Mouse (Mus musculus): ENCODE data around the gene Usp38.
A peak's percentile ranks its signal among the peaks of the same experiment; 100 is the strongest.
"Not testable (repeated sequence)": the region's sequence is repeated elsewhere in the genome, so short reads cannot be mapped to it uniquely, and the experiment has no call there.

Gene Usp38

DNA sequence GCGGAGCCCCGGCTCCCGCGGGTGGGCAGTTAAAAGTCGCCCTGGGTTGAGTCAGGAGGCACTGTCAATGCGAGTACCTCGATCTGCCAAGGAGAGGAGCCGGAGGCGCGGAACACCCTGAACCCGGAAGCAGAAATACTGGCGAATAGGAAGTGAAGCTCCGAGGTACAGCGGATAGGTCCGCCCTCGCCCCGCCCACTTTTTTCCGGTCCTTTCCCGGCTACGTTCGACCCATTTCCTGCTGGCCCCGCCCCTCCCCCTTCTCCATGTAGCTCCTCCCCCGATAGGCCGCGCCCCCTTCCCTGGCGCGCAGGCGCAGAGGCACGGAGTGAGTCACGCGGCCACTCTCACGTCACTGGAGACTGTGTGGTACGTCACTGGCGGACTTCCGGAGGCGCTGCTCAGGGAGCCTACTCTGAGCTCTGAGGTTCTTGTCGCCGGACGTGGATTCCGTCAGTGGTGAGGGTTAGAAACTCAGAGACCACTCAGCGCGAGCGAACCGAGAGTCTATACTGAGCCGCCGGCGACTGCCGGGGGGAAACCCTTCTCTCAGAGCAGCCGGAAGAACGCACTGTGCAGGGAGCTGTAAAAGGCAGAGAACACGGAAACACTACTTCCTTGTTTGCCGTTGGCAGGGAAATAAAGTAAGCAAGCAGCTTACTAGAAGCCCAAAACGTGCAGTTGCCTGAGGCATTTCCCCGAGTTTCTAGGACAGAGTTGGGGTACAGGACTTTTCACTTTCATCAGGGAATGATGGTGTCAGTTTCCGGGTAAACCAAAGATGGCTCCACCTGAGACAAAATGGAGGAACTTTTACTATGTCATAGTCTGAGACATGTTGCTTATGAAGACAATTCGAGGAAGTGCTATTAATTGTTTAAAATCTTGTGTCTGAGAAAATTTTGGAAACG is at the start of gene Usp38:
Usp38 (minus strand) TSS at position 140 of the 911 bp plus-strand sequence.
- peak; percentile 99 for DNase-seq (ENCODE audit: low spot score)

- DNase-seq (ENCODE audit: low spot score) = no peak
These were observed 47.8 kb upstream of the Usp38 start for GRCm38 (mm10) chr8:81062566-81062965.

- no peak for DNase-seq (ENCODE audit: low spot score)
These were observed 47.2 kb upstream of the Usp38 start for GRCm38 (mm10) chr8:81061950-81062349.

- no peak for DNase-seq (ENCODE audit: low spot score)
These were observed 29.5 kb upstream of the Usp38 start for GRCm38 (mm10) chr8:81044201-81044600.

DNA sequence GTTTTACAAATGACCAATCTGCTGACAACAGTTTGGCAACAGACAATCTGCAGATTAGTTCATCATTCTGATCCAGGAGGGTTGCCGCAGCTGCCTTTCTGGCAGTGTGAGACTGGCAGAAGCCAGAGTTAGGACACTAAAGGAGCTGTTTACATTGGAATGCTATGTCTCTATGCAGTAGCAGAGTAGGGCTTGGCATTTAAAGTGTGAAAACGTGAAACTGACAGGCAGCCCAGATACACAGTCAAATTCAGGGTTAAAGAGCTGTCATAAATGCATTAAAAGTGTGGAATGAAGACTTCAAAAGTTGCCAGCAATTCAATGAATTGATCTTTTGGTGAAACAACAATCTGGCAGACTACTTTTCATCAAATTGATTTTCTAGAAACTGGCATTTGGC is 13.3 kb upstream of the Usp38 start:
- DNase-seq (ENCODE audit: low spot score) = no peak

- DNase-seq (ENCODE audit: low spot score) = not testable (repeated sequence)
These were observed 2.8 kb upstream of the Usp38 start for GRCm38 (mm10) chr8:81017548-81017947.

GRCm38 (mm10) chr8:81013811-81014530 is 757 bp downstream of the Usp38 start:
- peak; percentile 17 for DNase-seq (ENCODE audit: low spot score)

GRCm38 (mm10) chr8:81012699-81013098 is 2.0 kb downstream of the Usp38 start:
- DNase-seq (ENCODE audit: low spot score) = no peak

- no peak for DNase-seq (ENCODE audit: low spot score)
These were observed 2.6 kb downstream of the Usp38 start for GRCm38 (mm10) chr8:81012031-81012560.

GRCm38 (mm10) chr8:81010386-81010785 is 4.3 kb downstream of the Usp38 start:
- DNase-seq (ENCODE audit: low spot score) = no peak

GRCm38 (mm10) chr8:81005114-81005513 is 9.6 kb downstream of the Usp38 start:
- no peak for DNase-seq (ENCODE audit: low spot score)

DNA sequence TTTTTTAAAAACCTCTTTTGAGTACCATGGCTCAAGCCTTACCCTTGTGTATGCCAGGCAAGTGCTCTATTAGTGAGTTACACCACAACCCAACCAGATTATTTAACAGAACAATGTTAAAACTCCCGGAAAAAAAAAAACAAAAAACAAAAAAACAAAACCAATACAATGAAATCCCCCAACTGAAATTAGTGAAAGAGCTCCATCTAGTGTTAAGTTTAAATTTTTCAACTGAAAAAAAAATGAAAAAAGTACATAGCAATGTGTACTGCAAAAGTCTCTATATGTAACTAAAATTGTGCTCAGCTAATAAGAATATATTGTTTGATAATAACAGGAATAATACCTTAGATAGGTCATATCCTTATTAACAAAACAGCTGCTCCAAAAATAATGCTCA is 18.1 kb downstream of the Usp38 start:
- no peak for DNase-seq (ENCODE audit: low spot score)

DNA sequence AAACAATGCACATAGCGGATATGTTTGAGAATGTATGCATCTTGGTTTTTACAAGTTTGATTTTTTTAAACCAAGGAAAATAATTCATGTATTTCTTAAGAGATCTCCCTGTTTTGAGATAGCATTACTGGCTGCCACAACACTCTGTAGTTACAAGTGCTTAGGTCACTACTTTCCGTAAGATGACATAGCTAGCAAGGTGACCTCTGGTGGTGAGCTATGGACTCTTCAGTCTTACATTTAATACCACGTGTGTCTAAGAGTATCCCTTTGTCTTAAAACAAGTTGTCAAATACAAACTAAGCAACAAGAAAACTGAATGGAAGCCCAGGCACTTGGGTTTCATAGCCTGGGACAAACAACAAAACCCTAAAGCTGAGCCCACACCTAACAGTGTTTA is 22.8 kb downstream of the Usp38 start:
- no peak for DNase-seq (ENCODE audit: low spot score)

DNA sequence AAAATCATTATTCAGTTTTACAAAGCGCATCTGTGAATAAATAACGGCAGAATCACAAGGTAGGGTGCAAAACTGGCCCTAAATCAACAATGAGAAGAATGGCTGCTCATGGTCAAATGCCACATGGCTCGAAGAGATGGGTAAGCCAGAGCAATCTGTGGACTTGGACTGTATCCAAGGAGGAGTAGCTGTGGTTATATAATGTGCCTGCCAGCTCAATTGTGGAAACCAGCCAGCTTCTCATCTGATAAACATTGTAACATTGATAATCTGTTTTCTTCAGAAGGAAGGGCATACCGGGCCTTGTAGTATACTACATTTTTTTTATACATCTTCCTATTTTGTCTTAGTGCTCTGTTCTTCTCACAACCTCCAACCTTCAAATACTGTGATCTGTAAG is 31.9 kb downstream of the Usp38 start:
- no peak for DNase-seq (ENCODE audit: low spot score)

DNA sequence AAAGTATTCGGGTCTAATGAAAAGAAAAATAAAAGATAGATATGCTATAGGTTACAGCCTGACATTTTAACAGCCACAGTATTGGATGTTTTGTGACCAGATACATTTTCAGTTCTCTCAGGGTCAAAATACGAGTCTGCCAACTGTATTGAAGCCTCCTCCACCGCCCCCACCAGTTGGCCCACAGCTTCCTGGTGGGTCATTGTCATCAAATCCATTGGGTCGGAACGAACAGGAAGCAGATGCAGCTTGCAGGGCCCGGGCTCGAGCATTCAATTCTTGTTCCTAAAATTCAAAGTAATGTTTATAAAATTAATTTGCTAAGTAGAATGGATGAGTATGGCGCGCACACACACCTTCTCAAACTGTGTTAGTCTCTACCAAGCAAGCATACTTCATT is 33.0 kb downstream of the Usp38 start:
- no peak for DNase-seq (ENCODE audit: low spot score)

GRCm38 (mm10) chr8:80980063-80980462 is 34.7 kb downstream of the Usp38 start:
- no peak for DNase-seq (ENCODE audit: low spot score)

- DNase-seq (ENCODE audit: low spot score) = no peak
These were observed 37.5 kb downstream of the Usp38 start for GRCm38 (mm10) chr8:80977231-80977630.

DNA sequence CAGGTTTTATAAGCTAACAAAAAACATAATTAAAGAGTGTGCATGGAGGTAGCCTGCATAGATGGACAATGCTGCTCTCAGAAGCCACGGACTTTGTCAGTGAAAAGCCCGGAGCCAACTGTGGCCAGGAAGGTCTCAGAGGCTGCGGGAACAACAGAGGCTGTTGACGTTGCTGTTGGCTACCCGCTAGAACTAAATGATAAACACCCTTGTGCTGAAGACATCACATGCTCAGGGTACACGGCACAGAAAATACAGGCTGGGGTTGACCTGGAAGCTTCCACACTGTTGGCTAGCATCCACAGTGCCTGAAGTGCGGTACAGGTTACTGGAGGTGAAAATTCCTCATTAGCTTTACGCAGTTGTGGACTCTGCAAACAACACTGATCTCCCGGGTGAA is 43.6 kb downstream of the Usp38 start:
- no peak for DNase-seq (ENCODE audit: low spot score)

GRCm38 (mm10) chr8:80970000-80970685 is 44.6 kb downstream of the Usp38 start:
- DNase-seq (ENCODE audit: low spot score) = no peak

- no peak for DNase-seq (ENCODE audit: low spot score)
These were observed 45.3 kb downstream of the Usp38 start for GRCm38 (mm10) chr8:80969423-80969822.

- no peak for DNase-seq (ENCODE audit: low spot score)
These were observed 51.6 kb downstream of the Usp38 start for GRCm38 (mm10) chr8:80963095-80963494.

DNA sequence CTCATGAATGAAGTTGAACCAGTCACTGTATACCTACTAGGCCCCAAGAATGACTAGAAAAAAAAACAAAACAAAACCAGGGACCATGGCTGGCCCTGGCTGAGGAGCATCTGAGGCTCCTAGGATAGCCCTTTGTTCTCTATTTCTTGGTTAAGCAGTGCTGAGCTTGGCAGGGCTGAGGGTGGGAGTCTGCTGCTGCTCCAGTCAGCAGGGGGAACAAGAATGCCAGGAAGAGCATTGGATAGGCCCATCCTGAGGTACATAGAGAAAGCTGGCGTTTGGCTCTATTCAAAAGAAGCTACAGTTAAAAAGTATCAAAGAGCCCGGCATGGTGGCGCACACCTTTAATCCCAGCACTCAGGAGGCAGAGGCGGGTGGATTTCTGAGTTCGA is 52.1 kb downstream of the Usp38 start:
- no peak for DNase-seq (ENCODE audit: low spot score)
